Mouse (Mus musculus) heart, postnatal 36 days (tissue): Measurements from ENCODE around the gene Mfrp. TPM values are rescaled to one million over a fixed set of nuclear protein-coding genes. Genes with fewer than 3 reads are reported as not detected.
A peak's percentile ranks its signal among the peaks of the same experiment; 100 is the strongest.

Source experiments
- DNase-seq, 2 experiments: peaks; one replicate each; pipeline ENCODE4 v3.0.0; 2021 to 2022
- intact Hi-C: fragments of 180-260 bp; cut with DNase I; formaldehyde crosslinking; loops from one replicate; pipeline ENCODE4 v1.15.1; 2025
- total RNA-seq, 2 experiments: library from RNA; stranded (reverse); gene quantifications; 2 replicates each; pipeline ENCODE4 v1.2.3; 2021

Gene Mfrp
- total RNA-seq: not detected

DNA sequence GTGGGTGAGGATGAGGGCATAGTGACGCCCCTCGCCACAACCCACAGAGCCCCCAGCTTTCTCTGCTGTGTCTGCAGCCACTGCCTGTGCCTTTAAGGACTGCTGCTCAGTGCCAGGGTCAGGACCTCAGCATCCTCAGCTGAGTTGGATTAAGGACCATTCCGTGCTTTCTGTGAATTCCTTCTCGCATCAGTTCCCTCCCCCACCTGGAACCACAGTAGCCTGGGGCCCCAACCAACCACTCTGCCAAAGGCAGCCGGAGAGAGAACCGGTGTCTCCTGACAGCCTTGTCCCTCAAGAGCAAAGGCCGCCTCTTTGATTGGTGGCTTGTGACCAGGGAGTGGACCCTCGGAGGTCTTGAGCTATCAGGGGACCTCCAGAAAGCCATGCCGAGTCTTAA is at the start of gene Mfrp:
Gene Mfrp, plus strand, starts transcription at position 240 of the 400 bp plus-strand sequence.
- intact Hi-C loops: no loop called here
- DNase-seq: no peak

DNA sequence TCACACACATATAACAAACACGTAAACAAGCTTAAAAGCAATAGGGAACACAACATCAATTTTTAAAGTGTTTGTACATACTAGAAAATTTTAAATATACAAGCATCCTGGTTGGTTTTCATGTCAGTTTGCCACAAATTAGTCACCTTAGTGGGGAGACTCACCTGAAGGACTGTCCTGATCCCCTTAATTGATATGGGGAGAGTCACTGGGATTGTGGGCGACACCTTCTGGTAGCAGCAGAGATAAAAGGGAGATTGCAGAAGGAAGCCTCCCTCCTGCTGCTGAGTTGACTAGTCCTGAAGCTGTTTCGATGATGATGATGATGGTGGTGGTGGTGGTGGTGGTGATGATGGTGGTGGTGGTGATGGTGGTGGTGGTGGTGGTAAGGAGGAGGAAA is 48.7 kb upstream of the Mfrp start:
- no peak for DNase-seq
- intact Hi-C loops: no loop called here

- no peak for DNase-seq
- intact Hi-C loops: no loop called here
Observed at GRCm38 (mm10) chr9:44053936-44054335, 47.6 kb upstream of the Mfrp start.

GRCm38 (mm10) chr9:44058606-44059005 is 42.9 kb upstream of the Mfrp start:
- intact Hi-C loops: no loop called here
- no peak for DNase-seq

- intact Hi-C loops: no loop called here
- no peak for DNase-seq
Observed at GRCm38 (mm10) chr9:44065177-44065576, 36.4 kb upstream of the Mfrp start.

DNA sequence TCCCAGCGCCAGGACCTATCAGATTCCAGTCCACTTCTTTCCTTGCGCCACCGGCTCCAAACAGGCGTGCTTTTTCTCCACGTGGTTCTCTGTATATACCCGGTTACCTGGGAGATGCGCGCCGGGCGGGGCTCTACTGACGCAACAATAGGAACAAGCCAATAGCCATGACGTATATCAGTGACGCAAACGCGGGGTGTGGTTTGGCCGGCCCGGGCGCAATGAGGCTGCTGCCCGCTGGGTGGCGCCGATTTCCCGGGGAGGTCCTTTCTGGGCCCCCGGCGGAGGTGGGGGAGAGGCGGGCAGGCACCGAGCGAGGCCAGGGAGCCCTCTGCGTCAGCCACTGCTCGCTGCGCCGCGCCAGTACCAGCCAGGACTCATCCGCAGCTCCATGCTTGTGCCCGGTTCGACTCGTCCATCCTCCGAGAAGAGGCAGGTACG is 34.7 kb upstream of the Mfrp start, which contains the start of gene Usp2:
Gene Usp2, plus strand, starts transcription at position 237 of the 441 bp plus-strand sequence.
- peak; percentile 100 for DNase-seq
- intact Hi-C loops: loop anchor here (2.0 kb wide), 2 partner anchors 18 to 82 kb away; no protein-coding TSS in a partner anchor

- intact Hi-C loops: loop anchor here (2.0 kb wide), 2 partner anchors 17 to 83 kb away; no protein-coding TSS in a partner anchor
- DNase-seq: no peak
Observed at GRCm38 (mm10) chr9:44067241-44067959, 34.1 kb upstream of the Mfrp start.

- intact Hi-C loops: loop anchor here (2.0 kb wide), 2 partner anchors 17 to 83 kb away; no protein-coding TSS in a partner anchor
- DNase-seq: no peak
Observed at GRCm38 (mm10) chr9:44067960-44068330, 33.6 kb upstream of the Mfrp start.

- peak in 1 of 2 experiments; percentile 49 for DNase-seq
- intact Hi-C loops: no loop called here
Observed at GRCm38 (mm10) chr9:44069252-44069651, 32.3 kb upstream of the Mfrp start.

DNA sequence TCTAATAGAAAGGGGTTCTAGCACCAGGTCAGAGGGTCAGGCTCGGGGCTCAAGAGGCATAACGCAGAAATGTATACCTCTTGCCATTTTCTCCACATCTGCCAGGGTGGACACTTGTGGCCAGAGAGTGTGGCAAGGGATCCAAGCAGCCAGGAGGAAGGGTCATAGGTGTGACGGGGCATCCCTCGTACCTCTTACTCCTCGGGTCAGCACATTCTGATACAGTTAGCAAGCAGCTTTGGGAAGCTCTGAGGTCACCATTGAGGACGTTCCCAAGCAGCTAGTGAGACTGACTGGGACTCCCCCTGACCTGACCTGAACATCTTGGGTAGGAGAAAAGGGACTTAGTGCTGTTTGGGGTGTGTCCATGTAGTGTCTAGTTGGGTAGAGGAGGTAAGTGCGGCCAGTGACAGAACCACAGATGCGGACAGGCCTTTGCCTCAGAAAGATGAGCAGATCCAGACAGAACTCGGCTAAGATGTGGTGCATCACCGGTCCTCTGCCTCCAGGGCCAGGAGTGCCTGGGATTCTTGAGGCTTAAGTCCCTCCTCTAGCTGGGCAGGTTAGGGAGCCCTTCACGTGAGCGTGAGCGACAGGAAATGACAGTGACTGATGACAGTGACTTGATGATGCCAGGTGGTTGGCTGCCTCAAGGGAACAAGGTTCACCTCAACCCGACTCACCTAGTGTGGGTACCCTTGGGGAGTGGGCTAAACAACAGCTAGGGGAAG is 31.3 kb upstream of the Mfrp start:
- intact Hi-C loops: no loop called here
- DNase-seq: no peak

DNA sequence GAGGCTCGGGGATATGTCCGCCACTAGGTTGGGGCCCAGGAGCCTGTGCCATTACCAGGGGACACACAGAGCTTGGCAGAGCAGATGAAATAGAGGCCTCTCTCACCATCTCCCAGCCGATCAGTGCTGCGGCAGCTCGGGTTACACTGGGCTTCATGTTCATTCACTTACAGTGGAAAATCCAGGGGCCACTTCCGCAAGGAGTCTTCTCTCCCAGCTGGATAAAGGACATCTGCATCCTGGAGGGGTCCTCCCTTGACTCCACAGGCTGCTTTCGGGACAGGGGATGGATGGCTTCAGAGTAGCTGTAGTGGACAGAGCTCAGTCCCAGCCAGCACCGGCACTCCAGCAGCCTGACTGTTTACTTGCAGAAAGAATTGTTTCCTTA is 30.7 kb upstream of the Mfrp start:
- intact Hi-C loops: no loop called here
- peak in 1 of 2 experiments; percentile 21 for DNase-seq

DNA sequence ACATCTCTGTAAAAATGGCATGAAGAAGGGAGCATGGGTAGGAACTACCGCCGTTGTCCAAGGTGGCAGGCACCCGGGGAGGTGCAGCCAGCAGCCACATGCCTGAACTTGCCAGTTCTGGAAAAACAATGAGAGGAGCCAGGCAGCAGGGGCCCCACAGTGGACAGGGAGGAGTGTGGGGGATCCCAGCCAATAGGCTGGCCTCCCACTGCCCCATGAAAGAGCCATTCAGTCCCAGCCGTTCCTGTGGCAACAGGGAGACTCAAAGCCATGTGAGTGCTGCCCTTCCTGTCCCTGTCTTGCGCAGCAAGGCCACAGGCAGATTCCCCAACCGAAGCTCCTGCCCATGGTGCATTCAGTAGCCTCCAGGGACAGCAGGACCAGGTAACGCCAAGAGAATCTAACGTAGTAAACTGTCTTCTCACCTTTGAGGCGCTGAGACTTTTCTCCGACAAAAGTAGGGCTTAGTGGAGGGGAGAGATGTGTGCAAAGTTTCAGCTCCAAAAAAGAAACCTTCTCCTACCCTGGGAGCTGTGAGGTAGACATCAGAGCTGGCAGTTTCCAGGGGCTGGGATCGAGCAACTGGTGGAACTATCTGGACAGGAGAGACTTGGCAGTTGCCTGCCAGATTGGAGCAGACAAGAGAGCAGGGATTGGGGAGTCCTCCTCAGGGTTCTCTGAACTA is 29.5 kb upstream of the Mfrp start:
- intact Hi-C loops: no loop called here
- peak in 1 of 2 experiments; percentile 58 for DNase-seq

GRCm38 (mm10) chr9:44072599-44072915 is 29.0 kb upstream of the Mfrp start:
- intact Hi-C loops: no loop called here
- DNase-seq: peak in 1 of 2 experiments; percentile 46

DNA sequence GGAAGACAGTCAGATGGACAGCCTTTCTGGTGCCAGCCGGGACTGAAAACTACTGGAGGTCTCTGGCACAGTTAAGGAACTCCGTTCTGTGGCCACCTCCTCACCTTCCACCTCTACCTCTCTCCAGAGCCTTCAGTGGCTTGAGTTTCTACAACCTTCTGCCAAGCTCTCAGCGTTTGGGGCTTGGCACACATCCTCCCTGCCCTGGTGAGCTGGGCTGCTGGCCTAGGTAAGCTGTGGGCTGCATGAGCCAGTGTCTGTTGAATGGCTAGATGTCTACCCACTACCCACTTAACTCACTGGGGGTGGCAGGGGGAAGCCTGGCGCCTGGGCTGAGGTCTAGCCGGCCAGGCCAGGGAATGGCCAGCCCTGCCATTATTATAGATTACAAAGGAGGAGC is 28.4 kb upstream of the Mfrp start:
- DNase-seq: peak in 1 of 2 experiments; percentile 31
- intact Hi-C loops: no loop called here

DNA sequence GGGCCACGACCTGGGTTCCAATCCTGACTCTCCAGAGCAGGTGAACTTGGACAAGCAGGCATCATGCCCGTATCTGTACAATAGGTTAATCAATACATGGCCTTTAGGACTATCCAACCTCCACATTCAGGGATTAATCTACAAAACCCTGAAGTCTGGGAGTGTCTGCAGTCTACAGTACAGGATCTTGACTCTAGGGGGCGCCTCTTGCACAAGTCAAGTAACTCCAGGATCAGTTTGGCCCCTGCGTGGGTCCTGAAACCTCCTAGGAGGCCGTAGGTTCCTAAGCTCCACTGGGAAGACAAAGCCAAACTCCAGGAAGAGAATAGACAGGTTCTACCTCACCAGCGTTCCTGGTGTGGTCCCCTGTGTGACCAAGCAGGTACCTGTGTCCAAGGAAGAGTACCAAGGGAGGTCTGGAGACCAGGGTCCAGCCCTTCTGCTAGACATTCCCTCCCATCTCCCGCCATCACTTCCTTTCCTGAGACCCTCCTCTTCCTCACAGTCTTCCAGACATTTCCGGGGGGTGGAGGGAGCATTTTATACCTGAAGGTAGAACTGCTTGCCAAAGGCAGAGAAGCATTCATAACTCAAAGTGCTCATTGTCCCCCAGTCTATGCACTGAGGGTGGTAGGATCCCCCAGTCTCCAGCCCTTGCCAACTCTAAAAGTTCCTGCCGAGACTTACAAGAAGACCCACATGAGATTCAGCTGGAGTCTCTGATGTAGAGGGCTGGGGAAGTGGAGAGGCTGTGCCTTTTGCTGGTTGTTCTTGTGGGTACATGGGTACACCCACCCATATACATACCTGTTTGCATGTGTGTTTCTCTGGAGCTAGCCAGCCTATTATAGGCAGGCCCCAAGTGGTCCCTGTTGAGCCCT is 26.9 kb upstream of the Mfrp start:
- intact Hi-C loops: loop anchor here (2.0 kb wide), 1 partner anchor 20 kb away; no protein-coding TSS in a partner anchor
- peak in 1 of 2 experiments; percentile 37 for DNase-seq

- peak in 1 of 2 experiments; percentile 5 for DNase-seq
- intact Hi-C loops: loop anchor here (2.0 kb wide), 1 partner anchor 19 kb away; no protein-coding TSS in a partner anchor
Observed at GRCm38 (mm10) chr9:44075276-44075995, 26.1 kb upstream of the Mfrp start.

DNA sequence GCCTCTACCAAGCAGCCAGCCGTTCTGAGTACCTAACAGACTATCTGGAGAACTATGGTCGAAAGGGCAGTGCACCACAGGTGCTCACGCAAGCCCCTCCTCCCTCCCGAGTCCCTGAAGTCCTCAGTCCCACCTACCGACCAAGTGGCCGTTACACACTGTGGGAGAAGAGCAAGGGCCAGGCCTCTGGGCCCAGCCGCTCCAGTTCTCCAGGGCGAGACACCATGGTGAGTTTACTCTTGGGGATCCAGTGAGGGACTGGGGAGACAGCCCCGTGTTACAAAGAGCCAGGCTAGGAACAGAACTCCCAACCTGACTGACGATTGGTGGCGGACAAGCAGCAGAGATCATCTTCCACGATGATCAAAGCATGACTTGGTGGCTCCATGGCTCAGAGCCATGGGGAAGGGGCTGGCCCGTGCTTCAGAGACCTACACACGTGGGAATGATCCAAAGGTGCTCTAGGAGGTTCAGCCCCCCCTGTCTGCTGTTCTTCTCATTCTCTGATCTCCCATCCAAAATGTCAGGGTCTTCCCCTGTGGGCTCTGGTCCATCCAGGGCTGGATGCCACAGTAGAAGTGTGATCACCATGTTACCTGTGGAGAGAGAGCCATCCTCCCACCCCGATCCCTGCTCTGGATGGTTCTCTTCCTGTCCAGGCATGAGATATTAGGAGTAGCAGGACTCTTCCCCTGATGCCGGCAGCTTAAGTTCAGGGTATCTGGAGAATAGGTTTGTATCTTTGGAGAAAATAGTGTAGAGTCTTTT is 25.3 kb upstream of the Mfrp start:
- DNase-seq: peak in 1 of 2 experiments; percentile 8
- intact Hi-C loops: loop anchor here (2.0 kb wide), 1 partner anchor 19 kb away; no protein-coding TSS in a partner anchor

DNA sequence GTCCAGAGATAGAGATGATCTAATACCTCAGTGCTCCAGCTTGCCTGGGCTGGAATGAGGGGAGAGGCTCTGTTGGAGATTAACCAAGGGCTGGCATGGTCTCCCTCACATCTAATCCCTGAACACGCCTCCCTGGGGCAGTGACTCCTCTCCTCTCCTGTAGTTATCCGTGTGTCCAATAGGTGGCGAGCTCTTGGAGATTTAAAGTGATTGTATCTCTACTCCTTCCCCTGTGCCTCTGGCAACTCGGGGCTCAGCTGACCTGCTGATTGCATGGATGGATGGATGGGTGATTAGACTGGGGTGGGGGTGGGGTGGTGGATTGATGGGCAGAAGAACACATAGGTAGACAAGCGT is 24.8 kb upstream of the Mfrp start:
- intact Hi-C loops: no loop called here
- DNase-seq: peak; percentile 59 to 72
